In the genomic region with DNA sequence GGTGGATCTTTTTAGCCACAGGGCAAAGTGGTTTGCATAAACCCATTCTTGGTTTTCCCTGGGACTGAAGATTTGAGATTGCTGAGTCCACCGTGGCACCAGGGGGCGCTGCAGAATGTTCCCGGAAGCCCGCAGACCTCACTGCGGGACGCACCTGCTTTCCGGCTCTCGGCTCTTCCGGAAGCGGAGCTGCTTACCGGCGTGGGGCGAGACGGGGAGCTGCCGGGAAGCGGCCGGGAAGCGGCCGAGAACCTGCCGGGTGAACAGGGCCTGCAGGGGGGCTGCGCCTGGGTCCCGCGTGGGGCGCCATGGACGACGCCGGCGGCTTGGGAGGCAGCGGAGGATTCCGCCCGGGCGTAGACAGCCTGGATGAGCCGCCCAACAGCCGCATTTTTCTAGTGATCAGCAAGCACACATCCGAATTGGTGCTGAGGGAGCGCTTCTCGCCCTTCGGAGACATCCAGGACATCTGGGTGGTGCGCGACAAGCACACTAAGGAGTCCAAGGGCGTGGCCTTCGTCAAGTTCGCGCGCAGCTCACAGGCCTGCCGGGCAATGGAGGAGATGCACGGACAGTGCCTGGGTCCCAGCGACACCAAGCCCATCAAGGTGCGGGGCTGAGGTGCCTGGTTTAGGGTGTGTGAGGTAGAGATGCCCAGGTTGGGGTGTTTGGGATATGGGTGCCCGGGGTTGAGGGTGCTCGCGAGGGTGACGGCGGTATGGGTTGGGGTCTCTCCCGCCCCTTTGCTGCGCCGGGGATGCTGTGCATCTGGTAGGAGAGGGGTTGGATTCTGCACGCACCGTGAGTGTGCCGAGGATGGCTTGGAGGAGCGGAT, we compare ENCODE assay signal across 7 mouse cellular contexts. TPM values are rescaled to one million over a fixed set of nuclear protein-coding genes. Genes with fewer than 3 reads are reported as not detected.
DNase-seq lines count a peak whose midpoint lies in the region; ATAC-seq lines count a peak whose summit lies in the region.

A gene (plus strand): TSS at position 164 of the 835 bp plus-strand sequence.

- no peak within 1 kb of the TSS for H3K27ac ChIP-seq in embryonic facial prominence, embryonic 11.5 days (replicated peaks; ENCODE audit: low read depth, low read length)
- peak within 1 kb of the TSS; percentile 88 for H3K27ac ChIP-seq in limb, embryonic 10.5 days
- H3K27ac ChIP-seq in midbrain, embryonic 13.5 days: peak within 1 kb of the TSS; percentile 65

- under 1% methylated on average over 61 of the region's 61 CpGs for WGBS in embryonic facial prominence, embryonic 11.5 days
- under 1% methylated on average over 61 of the region's 61 CpGs for WGBS in limb, embryonic 10.5 days
- under 1% methylated on average over 61 of the region's 61 CpGs for WGBS in midbrain, embryonic 13.5 days

- peak within 1 kb of the TSS; percentile 88 for H3K9ac ChIP-seq in embryonic facial prominence, embryonic 11.5 days (replicated peaks; ENCODE audit: low read length)
- peak within 1 kb of the TSS; percentile 93 for H3K9ac ChIP-seq in midbrain, embryonic 13.5 days (replicated peaks)

- peak within 1 kb of the TSS; percentile 85 for H3K4me3 ChIP-seq in embryonic facial prominence, embryonic 11.5 days (ENCODE audit: low read depth, low read length)
- H3K4me3 ChIP-seq in limb, embryonic 10.5 days: peak within 1 kb of the TSS; percentile 97
- H3K4me3 ChIP-seq in midbrain, embryonic 13.5 days (replicated peaks): peak within 1 kb of the TSS; percentile 98

- peak within 1 kb of the TSS; percentile 86 for H3K4me2 ChIP-seq in embryonic facial prominence, embryonic 11.5 days (ENCODE audit: low read depth, low read length)
- peak within 1 kb of the TSS; percentile 94 for H3K4me2 ChIP-seq in midbrain, embryonic 13.5 days (replicated peaks)

- no peaks in the 10 kb centered on the region for H3K4me1 ChIP-seq in embryonic facial prominence, embryonic 11.5 days (ENCODE audit: control insufficient read depth, insufficient read depth, low read length)
- H3K4me1 ChIP-seq in limb, embryonic 10.5 days: peaks cover 10% of the 10 kb centered on the region
- H3K4me1 ChIP-seq in midbrain, embryonic 13.5 days (replicated peaks): peaks cover 15% of the 10 kb centered on the region

- peak; percentile 82 for ATAC-seq in embryonic facial prominence, embryonic 11.5 days (replicated peaks; ENCODE audit: insufficient number of reproducible peaks, low FRiP score, low TSS enrichment, low read depth)
- ATAC-seq in granulocyte monocyte progenitor cell, adult 5-6 weeks (replicated peaks; ENCODE audit: poor library complexity, severe bottlenecking): peak; percentile 84
- peak; percentile 93 for ATAC-seq in midbrain, embryonic 13.5 days

- H3K9me3 ChIP-seq in embryonic facial prominence, embryonic 11.5 days (replicated peaks; ENCODE audit: control insufficient read depth, low read length): no peaks in the 10 kb centered on the region
- no peaks in the 10 kb centered on the region for H3K9me3 ChIP-seq in limb, embryonic 10.5 days (replicated peaks)
- no peaks in the 10 kb centered on the region for H3K9me3 ChIP-seq in midbrain, embryonic 13.5 days

- peak; percentile 94 for DNase-seq in adrenal gland, postnatal 14 days
- peak; percentile 94 for DNase-seq in embryonic facial prominence, embryonic 11.5 days (ENCODE audit: low spot score)
- peak; percentile 79 for DNase-seq in kidney, adult 11 months
- peak; percentile 91 for DNase-seq in limb, embryonic 10.5 days (ENCODE audit: low spot score)
- peak; percentile 76 for DNase-seq in spleen, adult 12 weeks (ENCODE audit: low spot score)

- H3K36me3 ChIP-seq in embryonic facial prominence, embryonic 11.5 days (replicated peaks; ENCODE audit: control insufficient read depth, insufficient read depth, low read depth, low read length): no peaks in the 10 kb centered on the region; the same call in 1 of the 2 replicates
- H3K36me3 ChIP-seq in limb, embryonic 10.5 days: peaks cover 31% of the 10 kb centered on the region
- H3K36me3 ChIP-seq in midbrain, embryonic 13.5 days: peaks cover 27% of the 10 kb centered on the region

- no peaks in the 10 kb centered on the region for H3K27me3 ChIP-seq in embryonic facial prominence, embryonic 11.5 days (ENCODE audit: control insufficient read depth, insufficient read depth, low read length)
- no peaks in the 10 kb centered on the region for H3K27me3 ChIP-seq in limb, embryonic 10.5 days (ENCODE audit: low read depth, poor library complexity, severe bottlenecking)
- no peaks in the 10 kb centered on the region for H3K27me3 ChIP-seq in midbrain, embryonic 13.5 days

RNA-seq across cellular contexts. Expression of the gene that starts here (rescaled TPM):
- total RNA-seq in adrenal gland, postnatal 14 days (2021): 37.4 and 45.4 TPM in 2 replicates
- polyA plus RNA-seq in embryonic facial prominence, embryonic 11.5 days (2014; fragmentation: Nextera tagmentation; extraction: Ambion mirVana): 14.3 and 14.9 TPM in 2 replicates
- total RNA-seq in granulocyte monocyte progenitor cell, adult 5-6 weeks (2014; fragmentation: Nextera tagmentation): 20.0 and 21.8 TPM in 2 replicates
- total RNA-seq in granulocyte monocyte progenitor cell, adult 5-6 weeks (2017): 45.1 and 49.8 TPM in 2 replicates
- polyA plus RNA-seq in limb, embryonic 10.5 days (2016; fragmentation: Nextera tagmentation; extraction: Ambion mirVana): 13.8 and 14.2 TPM in 2 replicates
- polyA plus RNA-seq in midbrain, embryonic 13.5 days (2015; fragmentation: Nextera tagmentation; extraction: Ambion mirVana): 24.0 and 24.7 TPM in 2 replicates
